Mouse (Mus musculus): ENCODE results near the gene Rpl10-ps3. TPM values are rescaled to one million over a fixed set of nuclear protein-coding genes. Genes with fewer than 3 reads are reported as not detected.

Gene Rpl10-ps3
- total RNA-seq, 1 experiment from 2014 or later = 152 TPM

GRCm38 (mm10) chr9:50319506-50319905, 25.3 kb downstream of the Rpl10-ps3 start:
- ATAC-seq (replicated peaks; ENCODE audit: insufficient number of reproducible peaks, low FRiP score, low TSS enrichment, poor library complexity, severe bottlenecking) = no peak

- ATAC-seq (replicated peaks; ENCODE audit: insufficient number of reproducible peaks, low FRiP score, low TSS enrichment, poor library complexity, severe bottlenecking) = no peak
Observed at GRCm38 (mm10) chr9:50317299-50317698, 27.5 kb downstream of the Rpl10-ps3 start.

- no peak for ATAC-seq (replicated peaks; ENCODE audit: insufficient number of reproducible peaks, low FRiP score, low TSS enrichment, poor library complexity, severe bottlenecking)
Observed at GRCm38 (mm10) chr9:50315650-50316049, 29.1 kb downstream of the Rpl10-ps3 start.

GRCm38 (mm10) chr9:50311036-50311545, 33.7 kb downstream of the Rpl10-ps3 start:
- no peak for ATAC-seq (replicated peaks; ENCODE audit: insufficient number of reproducible peaks, low FRiP score, low TSS enrichment, poor library complexity, severe bottlenecking)

- no peak for ATAC-seq (replicated peaks; ENCODE audit: insufficient number of reproducible peaks, low FRiP score, low TSS enrichment, poor library complexity, severe bottlenecking)
Observed at GRCm38 (mm10) chr9:50305666-50306402, 38.9 kb downstream of the Rpl10-ps3 start.

- ATAC-seq (replicated peaks; ENCODE audit: insufficient number of reproducible peaks, low FRiP score, low TSS enrichment, poor library complexity, severe bottlenecking) = no peak
Observed at GRCm38 (mm10) chr9:50305046-50305445, 39.7 kb downstream of the Rpl10-ps3 start.

GRCm38 (mm10) chr9:50304004-50304403, 40.8 kb downstream of the Rpl10-ps3 start:
- no peak for ATAC-seq (replicated peaks; ENCODE audit: insufficient number of reproducible peaks, low FRiP score, low TSS enrichment, poor library complexity, severe bottlenecking)

GRCm38 (mm10) chr9:50301722-50302121, 43.0 kb downstream of the Rpl10-ps3 start:
- no peak for ATAC-seq (replicated peaks; ENCODE audit: insufficient number of reproducible peaks, low FRiP score, low TSS enrichment, poor library complexity, severe bottlenecking)

GRCm38 (mm10) chr9:50298389-50298788, 46.4 kb downstream of the Rpl10-ps3 start:
- no peak for ATAC-seq (replicated peaks; ENCODE audit: insufficient number of reproducible peaks, low FRiP score, low TSS enrichment, poor library complexity, severe bottlenecking)

Other genes with a start within 250 kb of the Rpl10-ps3 start
- not detected in 3 replicates for gene Plet1, start 149.6 kb upstream of the Rpl10-ps3 start, total RNA-seq (2017)
- gene Pts, start 183.8 kb upstream of the Rpl10-ps3 start, total RNA-seq (2017) = 81.1 to 126 TPM (median 108 TPM) in 3 replicates
- 8.6 to 26.9 TPM (median 10.2 TPM) in 3 replicates for gene Il18, start 209.9 kb upstream of the Rpl10-ps3 start, total RNA-seq (2017)
- 1.1 to 1.9 TPM (median 1.5 TPM) in 3 replicates for gene Bco2, start 210.2 kb upstream of the Rpl10-ps3 start, total RNA-seq (2017)
- gene Tex12, start 216.4 kb upstream of the Rpl10-ps3 start, total RNA-seq (2017) = not detected in 3 replicates

Measured in monocyte, adult 5-6 weeks (primary cell).